Mouse (Mus musculus): ENCODE data around the gene Tbc1d9b.

Tbc1d9b gene

DNA sequence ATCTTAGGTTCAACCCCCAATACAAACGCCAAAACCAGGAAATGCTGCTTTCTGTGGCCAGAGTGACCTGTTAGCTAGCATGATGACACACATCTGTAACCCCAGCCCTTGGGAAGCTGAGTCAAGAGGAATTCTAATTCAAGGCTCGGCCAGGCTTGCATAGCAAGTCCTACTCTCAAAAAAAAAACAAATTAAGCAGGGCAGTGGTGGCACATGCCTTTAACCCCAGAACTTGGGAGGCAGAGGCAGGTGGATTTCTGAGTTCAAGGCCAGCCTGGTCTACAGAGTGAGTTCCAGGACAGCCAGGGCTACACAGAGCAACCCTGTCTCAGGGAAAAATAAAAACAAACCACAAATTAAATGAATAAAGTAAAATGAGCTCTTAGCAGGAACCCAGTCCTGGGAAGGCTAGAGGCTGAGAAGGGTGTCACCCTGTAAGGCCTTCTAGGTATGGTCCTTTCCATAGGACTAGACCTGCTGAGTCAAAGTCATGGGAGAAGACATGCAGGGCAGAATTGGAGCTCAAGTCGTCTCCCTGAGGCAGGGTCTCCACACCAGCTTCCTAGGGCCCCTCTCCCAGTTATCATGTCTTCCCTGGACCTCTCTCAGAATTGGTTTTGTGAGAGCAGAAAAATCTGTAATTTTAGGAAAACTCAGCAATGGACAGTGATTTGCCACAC, 81.0 kb downstream of the Tbc1d9b start:
- DNase-seq: no peak

DNA sequence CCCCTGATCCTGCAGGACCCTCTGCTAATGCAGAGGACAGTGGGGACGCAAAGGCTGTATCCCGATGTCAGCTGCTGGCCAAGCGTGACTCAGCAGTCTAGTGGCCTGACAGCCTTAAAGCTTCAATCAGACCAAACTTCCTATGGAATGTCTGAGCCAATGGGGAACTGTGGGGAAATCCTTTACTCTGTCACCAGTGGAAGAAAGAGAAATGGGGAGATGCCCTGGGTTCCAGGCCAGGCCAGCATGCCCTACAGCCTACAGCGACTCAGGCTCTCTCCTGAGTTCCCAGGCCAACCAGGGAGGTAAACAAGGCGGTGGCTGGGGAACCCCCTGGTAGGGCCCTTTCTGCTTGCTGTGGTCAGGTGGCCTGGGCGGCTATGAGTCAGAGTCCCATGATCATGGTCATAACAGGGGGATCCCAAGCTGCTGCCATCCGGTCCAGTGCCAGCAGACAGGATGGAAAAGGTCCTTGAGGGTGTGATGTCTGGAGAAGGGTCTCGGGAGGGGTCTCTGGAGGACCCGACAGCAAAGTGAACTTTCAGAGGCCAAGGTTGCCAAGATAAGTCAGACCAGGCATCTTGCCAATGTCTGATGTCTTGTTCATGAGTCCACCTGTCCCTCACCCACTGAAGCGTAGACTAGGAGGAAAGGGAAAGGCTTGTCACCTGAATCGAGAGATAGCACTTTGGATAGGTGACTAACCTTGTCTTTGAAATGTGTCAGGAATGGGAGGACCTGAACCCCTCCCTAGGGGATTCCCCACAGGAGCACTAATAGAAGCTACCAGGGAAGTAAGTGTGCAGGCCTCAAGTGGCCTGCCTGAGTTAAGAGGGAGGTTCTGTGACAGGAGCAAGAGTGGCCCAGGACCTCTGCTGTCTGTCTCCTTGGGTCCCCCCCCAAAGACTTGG, 81.9 kb downstream of the Tbc1d9b start:
- peak; percentile 72 for DNase-seq

DNA sequence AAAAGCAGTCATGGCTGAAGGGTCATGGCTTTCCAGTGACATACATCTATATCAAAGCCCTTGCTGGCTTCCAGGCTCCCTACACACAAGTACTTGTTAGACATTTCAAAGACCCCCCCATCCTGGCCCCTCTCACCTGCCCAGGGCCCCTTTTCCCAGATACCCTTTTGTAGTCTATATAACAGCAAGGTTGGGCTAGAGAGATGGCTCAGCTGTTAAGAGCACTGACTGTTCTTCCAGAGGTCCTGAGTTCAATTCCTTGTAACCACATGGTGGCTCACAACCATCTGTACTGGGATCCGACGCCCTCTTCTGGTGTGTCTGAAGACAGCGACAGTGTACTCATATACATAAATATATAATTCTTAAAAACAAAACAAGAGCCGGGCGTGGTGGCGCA, 83.4 kb downstream of the Tbc1d9b start:
- DNase-seq: no peak

DNA sequence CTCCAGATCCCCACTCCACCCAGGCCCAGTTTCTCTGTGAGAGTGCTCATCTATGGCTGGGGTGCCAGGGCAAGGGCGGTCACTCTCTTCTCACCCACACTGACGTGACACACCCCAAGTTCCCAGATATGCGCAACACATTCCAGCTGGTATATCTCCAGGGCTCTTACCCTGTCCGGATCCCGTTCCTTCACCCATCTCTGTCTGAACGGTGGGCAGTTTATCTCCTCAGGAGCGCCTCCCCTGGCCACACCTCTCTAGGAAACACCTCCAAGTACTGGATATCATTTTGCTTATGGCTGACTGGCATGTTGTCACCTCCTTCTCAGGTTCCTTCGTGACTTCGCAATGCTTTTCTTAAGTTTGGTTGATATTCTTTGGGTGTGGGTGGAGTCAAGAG, 84.4 kb downstream of the Tbc1d9b start:
- no peak for DNase-seq

DNA sequence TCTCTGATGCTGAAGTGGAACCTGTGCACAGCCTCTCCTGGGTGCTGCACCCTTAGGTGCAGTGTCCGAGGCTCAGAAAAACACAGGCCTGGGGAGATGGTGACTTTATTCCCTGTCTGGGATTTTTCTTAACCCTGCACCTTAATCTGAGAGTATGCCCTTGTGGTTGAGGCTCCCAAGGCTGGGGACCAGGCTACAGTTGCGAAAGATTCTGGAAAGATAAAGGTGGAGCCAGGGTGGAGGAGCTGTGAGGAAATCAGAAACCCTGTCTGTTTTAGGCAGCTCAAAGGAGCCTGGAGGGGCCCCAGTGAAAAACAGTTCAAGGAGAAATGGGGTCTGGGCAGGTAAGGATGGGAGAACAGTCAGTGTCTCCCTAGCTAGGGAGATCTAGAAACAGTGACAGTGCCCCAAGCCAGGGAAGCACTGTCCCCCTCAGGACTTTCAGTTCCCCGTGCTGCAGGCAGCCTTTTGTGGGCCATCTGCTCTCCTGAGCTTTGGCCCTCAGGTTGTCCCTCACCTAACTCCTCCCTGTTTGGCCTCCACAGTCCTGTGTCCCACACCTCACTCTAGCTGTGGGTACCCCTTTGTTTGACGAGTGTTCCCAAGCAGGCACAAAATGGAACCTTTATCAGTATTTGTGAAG, 85.6 kb downstream of the Tbc1d9b start:
- no peak for DNase-seq

DNA sequence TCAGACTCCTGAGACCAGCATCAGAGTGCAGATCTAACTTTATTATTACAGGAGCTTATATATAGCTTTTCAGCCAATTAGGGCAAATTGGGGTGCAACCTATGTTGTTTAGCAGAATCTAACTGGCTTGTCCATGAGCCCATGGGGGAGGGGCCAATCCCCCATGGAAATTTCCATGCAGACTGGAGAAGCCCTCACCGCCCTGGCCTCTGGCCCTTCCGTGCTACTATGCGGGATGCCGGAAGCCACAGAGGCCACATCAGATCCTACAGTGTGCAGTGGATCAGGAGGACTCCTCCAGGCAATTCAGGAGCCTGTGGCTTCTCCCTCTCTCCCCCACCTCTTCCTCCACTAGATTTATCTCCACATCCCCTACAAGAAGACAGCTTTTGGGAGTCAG, 86.6 kb downstream of the Tbc1d9b start:
- no peak for DNase-seq

DNA sequence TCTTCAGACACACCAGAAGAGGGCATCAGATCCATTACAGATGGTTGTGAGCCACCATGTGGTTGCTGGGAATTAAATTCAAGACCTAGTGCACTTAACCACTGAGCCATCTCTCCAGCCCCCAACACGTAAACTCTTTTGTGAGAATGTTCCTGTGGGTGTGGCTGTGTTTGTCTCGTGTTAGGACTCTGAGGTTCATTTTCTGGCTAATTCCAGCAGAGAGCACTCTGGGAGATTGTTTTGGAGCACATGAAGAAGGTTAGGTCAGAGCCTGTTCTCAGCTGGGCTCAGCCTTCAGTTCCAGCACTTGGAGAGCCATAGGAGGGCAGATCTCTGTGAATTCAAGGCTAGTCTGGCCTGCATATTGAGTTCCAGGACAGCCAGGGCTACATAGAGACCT, 88.6 kb downstream of the Tbc1d9b start:
- no peak for DNase-seq
